Mouse (Mus musculus): ENCODE data around the gene Frmd4a.
"Not testable (repeated sequence)": the region's sequence is repeated elsewhere in the genome, so short reads cannot be mapped to it uniquely, and the experiment has no call there.

The Frmd4a gene

GRCm38 (mm10) chr2:4196041-4196440 is 178.5 kb downstream of the Frmd4a start:
- no peak for DNase-seq (ENCODE audit: low spot score in 2 of 2)

- no peak for DNase-seq (ENCODE audit: low spot score in 2 of 2)
Measured at GRCm38 (mm10) chr2:4209234-4209633, 191.7 kb downstream of the Frmd4a start.

- DNase-seq (ENCODE audit: low spot score in 2 of 2), result no peak
Measured at GRCm38 (mm10) chr2:4222497-4222828, 204.9 kb downstream of the Frmd4a start.

GRCm38 (mm10) chr2:4223316-4223715 is 205.8 kb downstream of the Frmd4a start:
- no peak for DNase-seq (ENCODE audit: low spot score in 2 of 2)

- no peak for DNase-seq (ENCODE audit: low spot score in 2 of 2)
Measured at GRCm38 (mm10) chr2:4226941-4227558, 209.5 kb downstream of the Frmd4a start.

- no peak for DNase-seq (ENCODE audit: low spot score in 2 of 2)
Measured at GRCm38 (mm10) chr2:4227563-4227962, 210.0 kb downstream of the Frmd4a start.

- no peak for DNase-seq (ENCODE audit: low spot score in 2 of 2)
Measured at GRCm38 (mm10) chr2:4228510-4228909, 211.0 kb downstream of the Frmd4a start.

- no peak for DNase-seq (ENCODE audit: low spot score in 2 of 2)
Measured at GRCm38 (mm10) chr2:4232335-4232734, 214.8 kb downstream of the Frmd4a start.

- DNase-seq (ENCODE audit: low spot score in 2 of 2), result no peak
Measured at GRCm38 (mm10) chr2:4232761-4233322, 215.3 kb downstream of the Frmd4a start.

GRCm38 (mm10) chr2:4237686-4238085 is 220.2 kb downstream of the Frmd4a start:
- DNase-seq (ENCODE audit: low spot score in 2 of 2), result no peak

GRCm38 (mm10) chr2:4249723-4250122 is 232.2 kb downstream of the Frmd4a start:
- no peak for DNase-seq (ENCODE audit: low spot score in 2 of 2)

- DNase-seq (ENCODE audit: low spot score in 2 of 2), result no peak
Measured at GRCm38 (mm10) chr2:4252541-4253291, 235.2 kb downstream of the Frmd4a start.

- no peak for DNase-seq (ENCODE audit: low spot score in 2 of 2)
Measured at GRCm38 (mm10) chr2:4253348-4253747, 235.8 kb downstream of the Frmd4a start.

- no peak for DNase-seq (ENCODE audit: low spot score in 2 of 2)
Measured at GRCm38 (mm10) chr2:4254083-4254482, 236.6 kb downstream of the Frmd4a start.

- no peak for DNase-seq (ENCODE audit: low spot score in 2 of 2)
Measured at GRCm38 (mm10) chr2:4256242-4256641, 238.7 kb downstream of the Frmd4a start.

GRCm38 (mm10) chr2:4257604-4258003 is 240.1 kb downstream of the Frmd4a start:
- no peak for DNase-seq (ENCODE audit: low spot score in 2 of 2)

- DNase-seq (ENCODE audit: low spot score in 2 of 2), result not testable (repeated sequence)
Measured at GRCm38 (mm10) chr2:4258803-4259202, 241.3 kb downstream of the Frmd4a start.

- DNase-seq (ENCODE audit: low spot score in 2 of 2), result no peak
Measured at GRCm38 (mm10) chr2:4260324-4261058, 243.0 kb downstream of the Frmd4a start.

GRCm38 (mm10) chr2:4262667-4263066 is 245.2 kb downstream of the Frmd4a start:
- no peak for DNase-seq (ENCODE audit: low spot score in 2 of 2)

GRCm38 (mm10) chr2:4267377-4267776 is 249.9 kb downstream of the Frmd4a start:
- no peak for DNase-seq (ENCODE audit: low spot score in 2 of 2)

- DNase-seq (ENCODE audit: low spot score in 2 of 2), result no peak
Measured at GRCm38 (mm10) chr2:4282777-4283176, 265.3 kb downstream of the Frmd4a start.

- DNase-seq (ENCODE audit: low spot score in 2 of 2), result no peak
Measured at GRCm38 (mm10) chr2:4285693-4286291, 268.3 kb downstream of the Frmd4a start.
